Mouse (Mus musculus) forebrain, postnatal 0 days (tissue): ENCODE results near the gene Rpl23a. TPM values are rescaled to one million over a fixed set of nuclear protein-coding genes. Genes with fewer than 3 reads are reported as not detected.
A peak's percentile ranks its signal among the peaks of the same experiment; 100 is the strongest.

Source experiments
- ATAC-seq: fragments of 200-750 bp; cut with Nextera tagmentation; 2 replicates; pipeline ENCODE4 v1.8.0; 2017; ENCODE audit warnings: mild to moderate bottlenecking, moderate library complexity
- DNase-seq: peaks from one replicate; pipeline ENCODE4 v3.0.0-alpha.2; 2015
- H3K27ac ChIP-seq: fragments of 300-500 bp; sonication (generic); 2 replicates; pipeline ENCODE4 v1.5.1; 2014; ENCODE audit warnings: low read depth, mild to moderate bottlenecking, antibody characterized with exemption, low read length, moderate library complexity, mixed read lengths
- H3K27me3 ChIP-seq: fragments of 300-500 bp; sonication (generic); 2 replicates; pipeline ENCODE4 v1.6.1; 2014; ENCODE audit warnings: mild to moderate bottlenecking, low read length, mixed read lengths; ENCODE audit not compliant: insufficient read depth
- H3K36me3 ChIP-seq: fragments of 300-500 bp; sonication (generic); 2 replicates; pipeline ENCODE4 v1.6.1; 2014; ENCODE audit warnings: mild to moderate bottlenecking, moderate library complexity; ENCODE audit not compliant: insufficient read depth
- H3K4me1 ChIP-seq: fragments of 300-500 bp; sonication (generic); 2 replicates; pipeline ENCODE4 v1.6.1; 2014; ENCODE audit warnings: antibody characterized with exemption; ENCODE audit not compliant: insufficient read depth
- H3K4me2 ChIP-seq: fragments of 300-500 bp; sonication (generic); 2 replicates; pipeline ENCODE4 v1.6.1; 2014; ENCODE audit warnings: low read depth, mild to moderate bottlenecking, moderate library complexity
- H3K4me3 ChIP-seq: fragments of 300-500 bp; sonication (generic); 2 replicates; pipeline ENCODE4 v1.5.1; 2014; ENCODE audit warnings: low read depth, low read length, mixed read lengths
- H3K9ac ChIP-seq: fragments of 300-500 bp; sonication (generic); 2 replicates; pipeline ENCODE4 v1.6.1; 2014; ENCODE audit warnings: mild to moderate bottlenecking
- H3K9me3 ChIP-seq: fragments of 300-500 bp; sonication (generic); 2 replicates; pipeline ENCODE4 v1.6.1; 2016; ENCODE audit warnings: low read length
- CTCF ChIP-seq: sonication (generic); IDR thresholded peaks from 2 replicates; pipeline ENCODE4 v1.5.1; 2016; ENCODE audit warnings: antibody characterized with exemption, control low read depth, low read depth
- WGBS: fragments of 180-500 bp; shearing (Covaris S2); extraction: QIAGEN DNeasy Blood & Tissue Kit; methylation state at CpG from one replicate; pipeline ENCODE4 v1.1.7; 2014; 5-methylcytosine and 5-hydroxymethylcytosine counted together
- polyA plus RNA-seq: library from polyadenylated mRNA; unstranded; fragments of >200 nt; fragmentation: Nextera tagmentation; extraction: Ambion mirVana; gene quantifications from 2 replicates; pipeline ENCODE4 v1.2.1, GENCODE M21; 2015
- total RNA-seq: library from RNA; depleted of rRNA; stranded (reverse); fragments of >200 nt; gene quantifications from 2 replicates; pipeline ENCODE4 v1.2.3, GENCODE M21; 2014; rRNA removed

The Rpl23a gene
- total RNA-seq = 772 and 968 TPM in 2 replicates
- polyA plus RNA-seq = 938 and 1,223 TPM in 2 replicates

- peak within 1 kb of the TSS; percentile 91 for H3K9ac ChIP-seq
- no peaks in the 10 kb centered on the region for H3K27me3 ChIP-seq
- no peaks in the 10 kb centered on the region for H3K9me3 ChIP-seq
- H3K36me3 ChIP-seq = peaks cover 22% of the 10 kb centered on the region
- peak; percentile 94 for DNase-seq
- peaks cover 13% of the 10 kb centered on the region for H3K4me1 ChIP-seq
- under 1% methylated on average over 38 of the region's 38 CpGs for WGBS
- H3K4me3 ChIP-seq = peak within 1 kb of the TSS; percentile 90
- peak; percentile 56 for TF ChIP-seq CTCF
- peak; percentile 97 for ATAC-seq
- peak within 1 kb of the TSS; percentile 55 for H3K4me2 ChIP-seq
- H3K27ac ChIP-seq = peak within 1 kb of the TSS; percentile 98
These were observed at the start of gene Rpl23a for GRCm38 (mm10) chr11:78182961-78183844. Gene Rpl23a (minus strand): TSS chr11:78183584.

GRCm38 (mm10) chr11:78231518-78231917, 48.1 kb upstream of the Rpl23a start:
- Histone ChIP-seq H3K9me3 (no peaks in the 10 kb centered on the region), H3K4me3 (no peak overlapping the region), H3K27ac (no peak overlapping the region), H3K4me2 (no peak overlapping the region), H3K9ac (no peak overlapping the region), H3K4me1 (no peaks in the 10 kb centered on the region), H3K36me3 (peaks cover 80% of the 10 kb centered on the region), H3K27me3 (no peaks in the 10 kb centered on the region)
- ATAC-seq = no peak
- DNase-seq = no peak
- no peak for TF ChIP-seq CTCF
- WGBS = 95% methylated on average over 6 of the region's 6 CpGs

- no peaks in the 10 kb centered on the region for H3K9me3 ChIP-seq
- no peak overlapping the region for H3K9ac ChIP-seq
- DNase-seq = no peak
- no peak overlapping the region for H3K4me3 ChIP-seq
- H3K27ac ChIP-seq = no peak overlapping the region
- no peaks in the 10 kb centered on the region for H3K4me1 ChIP-seq
- 93% methylated on average over 4 of the region's 4 CpGs for WGBS
- H3K27me3 ChIP-seq = no peaks in the 10 kb centered on the region
- H3K4me2 ChIP-seq = no peak overlapping the region
- H3K36me3 ChIP-seq = peaks cover 96% of the 10 kb centered on the region
- no peak for TF ChIP-seq CTCF
- ATAC-seq = no peak
These were observed 40.2 kb upstream of the Rpl23a start for GRCm38 (mm10) chr11:78223586-78223985.

GRCm38 (mm10) chr11:78215709-78216317, 32.4 kb upstream of the Rpl23a start:
- TF ChIP-seq CTCF = no peak
- WGBS = 80% methylated on average over 11 of the region's 11 CpGs
- Histone ChIP-seq H3K9me3 (no peaks in the 10 kb centered on the region), H3K36me3 (peaks cover 96% of the 10 kb centered on the region), H3K4me1 (no peaks in the 10 kb centered on the region), H3K4me3 (no peak overlapping the region), H3K4me2 (no peak overlapping the region), H3K9ac (no peak overlapping the region), H3K27ac (0 out of 2 replicates have a peak overlapping the region, but pooled peaks have one; percentile 59), H3K27me3 (no peaks in the 10 kb centered on the region)
- peak; percentile 94 for ATAC-seq
- DNase-seq = no peak

- no peak for DNase-seq
- WGBS = 96% methylated on average over 14 of the region's 14 CpGs
- no peak for ATAC-seq
- peaks cover 98% of the 10 kb centered on the region for H3K36me3 ChIP-seq
- H3K27me3 ChIP-seq = no peaks in the 10 kb centered on the region
- H3K4me1 ChIP-seq = no peaks in the 10 kb centered on the region
- H3K27ac ChIP-seq = no peak overlapping the region
- H3K9ac ChIP-seq = no peak overlapping the region
- no peaks in the 10 kb centered on the region for H3K9me3 ChIP-seq
- no peak for TF ChIP-seq CTCF
- H3K4me2 ChIP-seq = no peak overlapping the region
- no peak overlapping the region for H3K4me3 ChIP-seq
These were observed 29.9 kb upstream of the Rpl23a start for GRCm38 (mm10) chr11:78213086-78213817.

GRCm38 (mm10) chr11:78211513-78211912, 28.1 kb upstream of the Rpl23a start:
- Histone ChIP-seq H3K4me1 (no peaks in the 10 kb centered on the region), H3K27me3 (no peaks in the 10 kb centered on the region), H3K9me3 (no peaks in the 10 kb centered on the region), H3K27ac (no peak overlapping the region), H3K36me3 (peaks cover 98% of the 10 kb centered on the region), H3K4me3 (no peak overlapping the region), H3K4me2 (no peak overlapping the region), H3K9ac (no peak overlapping the region)
- no peak for TF ChIP-seq CTCF
- 92% methylated on average over 5 of the region's 5 CpGs for WGBS
- ATAC-seq (no peak), DNase-seq (no peak)
